Mouse (Mus musculus) liver, embryonic 16.5 days (tissue): ENCODE results near the gene Skap1. TPM values are rescaled to one million over a fixed set of nuclear protein-coding genes. Genes with fewer than 3 reads are reported as not detected.

Experiments used
- ATAC-seq: fragments of 200-750 bp; cut with Nextera tagmentation; 2 replicates; pipeline ENCODE4 v1.8.0; 2017; ENCODE audit warnings: low read depth, mild to moderate bottlenecking, moderate number of reproducible peaks, moderate library complexity
- H3K27ac ChIP-seq: fragments of 300-500 bp; sonication (generic); 2 replicates; pipeline ENCODE4 v1.5.1; 2014; ENCODE audit warnings: mild to moderate bottlenecking, low read length
- H3K27me3 ChIP-seq: fragments of 300-500 bp; sonication (generic); 2 replicates; pipeline ENCODE4 v1.6.1; 2014; ENCODE audit warnings: low read depth, low read length, mixed read lengths; ENCODE audit not compliant: control insufficient read depth, insufficient read depth
- H3K36me3 ChIP-seq: fragments of 300-500 bp; sonication (generic); 2 replicates; pipeline ENCODE4 v1.6.1; 2014; ENCODE audit warnings: mild to moderate bottlenecking; ENCODE audit not compliant: control insufficient read depth, insufficient read depth
- H3K4me1 ChIP-seq: fragments of 300-500 bp; sonication (generic); 2 replicates; pipeline ENCODE4 v1.6.1; 2014; ENCODE audit warnings: low read depth, low read length, mixed read lengths; ENCODE audit not compliant: control insufficient read depth
- H3K4me2 ChIP-seq: fragments of 300-500 bp; sonication (generic); 2 replicates; pipeline ENCODE4 v1.6.1; 2014; ENCODE audit warnings: low read depth, low read length, mixed read lengths
- H3K4me3 ChIP-seq: fragments of 300-500 bp; sonication (generic); 2 replicates; pipeline ENCODE4 v1.5.1; 2014; ENCODE audit warnings: low read depth, mild to moderate bottlenecking, low read length
- H3K9ac ChIP-seq: fragments of 300-500 bp; sonication (generic); 2 replicates; pipeline ENCODE4 v1.6.1; 2014; ENCODE audit warnings: low read depth, low read length
- H3K9me3 ChIP-seq: fragments of 300-500 bp; sonication (generic); replicated peaks from 2 replicates; pipeline ENCODE4 v1.6.1; 2016; ENCODE audit warnings: low read length; ENCODE audit not compliant: control insufficient read depth
- WGBS: fragments of 180-500 bp; shearing (Covaris S2); extraction: QIAGEN DNeasy Blood & Tissue Kit; methylation state at CpG from one replicate; pipeline ENCODE4 v1.1.7; 2014; ENCODE audit not compliant: insufficient replicate concordance; 5-methylcytosine and 5-hydroxymethylcytosine counted together
- polyA plus RNA-seq: library from polyadenylated mRNA; unstranded; fragments of >200 nt; fragmentation: Nextera tagmentation; extraction: Ambion mirVana; gene quantifications from 2 replicates; pipeline ENCODE4 v1.2.1, GENCODE M21; 2015

The Skap1 gene
- polyA plus RNA-seq, 1 experiment from 2014 or later: 0.12 TPM

- ATAC-seq: no peak
These were observed 34.1 kb downstream of the Skap1 start for GRCm38 (mm10) chr11:96498481-96498880.

GRCm38 (mm10) chr11:96501042-96501441 is 36.6 kb downstream of the Skap1 start:
- Histone ChIP-seq H3K9ac (no peak overlapping the region), H3K36me3 (no peaks in the 10 kb centered on the region), H3K4me2 (no peak overlapping the region), H3K4me1 (no peaks in the 10 kb centered on the region), H3K27ac (no peak overlapping the region), H3K9me3 (no peaks in the 10 kb centered on the region), H3K4me3 (no peak overlapping the region), H3K27me3 (no peaks in the 10 kb centered on the region)
- ATAC-seq: no peak
- WGBS: 48% methylated on average over 6 of the region's 6 CpGs

More at GRCm38 (mm10) chr11:96498481-96498880, 34.1 kb downstream of the Skap1 start:
- Histone ChIP-seq H3K27ac (no peak overlapping the region), H3K4me1 (no peaks in the 10 kb centered on the region), H3K27me3 (no peaks in the 10 kb centered on the region), H3K4me3 (no peak overlapping the region), H3K9ac (no peak overlapping the region), H3K9me3 (no peaks in the 10 kb centered on the region), H3K4me2 (no peak overlapping the region), H3K36me3 (no peaks in the 10 kb centered on the region)
- WGBS: 40% methylated on average over 8 of the region's 8 CpGs

- H3K9ac ChIP-seq: no peak overlapping the region
- no peaks in the 10 kb centered on the region for H3K36me3 ChIP-seq
- no peak overlapping the region for H3K4me2 ChIP-seq
- H3K27ac ChIP-seq: no peak overlapping the region
- H3K27me3 ChIP-seq: no peaks in the 10 kb centered on the region
- 45% methylated on average over 3 of the region's 3 CpGs for WGBS
- H3K9me3 ChIP-seq: no peaks in the 10 kb centered on the region
- H3K4me3 ChIP-seq: no peak overlapping the region
- no peaks in the 10 kb centered on the region for H3K4me1 ChIP-seq
- ATAC-seq: no peak
These were observed 38.6 kb downstream of the Skap1 start for GRCm38 (mm10) chr11:96502948-96503347.

GRCm38 (mm10) chr11:96504509-96505119 is 40.2 kb downstream of the Skap1 start:
- WGBS: 29% methylated on average over 12 of the region's 12 CpGs
- no peaks in the 10 kb centered on the region for H3K9me3 ChIP-seq
- no peak for ATAC-seq
- H3K4me3 ChIP-seq: no peak overlapping the region
- H3K27ac ChIP-seq: no peak overlapping the region
- H3K4me2 ChIP-seq: no peak overlapping the region
- H3K36me3 ChIP-seq: no peaks in the 10 kb centered on the region
- no peaks in the 10 kb centered on the region for H3K4me1 ChIP-seq
- H3K27me3 ChIP-seq: no peaks in the 10 kb centered on the region
- H3K9ac ChIP-seq: no peak overlapping the region

- Histone ChIP-seq H3K36me3 (no peaks in the 10 kb centered on the region), H3K27ac (no peak overlapping the region), H3K4me3 (no peak overlapping the region), H3K27me3 (no peaks in the 10 kb centered on the region), H3K4me1 (no peaks in the 10 kb centered on the region), H3K9ac (no peak overlapping the region), H3K9me3 (no peaks in the 10 kb centered on the region), H3K4me2 (no peak overlapping the region)
- WGBS: 46% methylated on average over 5 of the region's 5 CpGs
- ATAC-seq: no peak
These were observed 41.4 kb downstream of the Skap1 start for GRCm38 (mm10) chr11:96505841-96506240.

- 60% methylated on average over 3 of the region's 3 CpGs for WGBS
- Histone ChIP-seq H3K9ac (no peak overlapping the region), H3K4me3 (no peak overlapping the region), H3K4me2 (no peak overlapping the region), H3K36me3 (no peaks in the 10 kb centered on the region), H3K27me3 (no peaks in the 10 kb centered on the region), H3K9me3 (no peaks in the 10 kb centered on the region), H3K27ac (no peak overlapping the region), H3K4me1 (no peaks in the 10 kb centered on the region)
- ATAC-seq: no peak
These were observed 50.8 kb downstream of the Skap1 start for GRCm38 (mm10) chr11:96515164-96515563.

- ATAC-seq: no peak
- Histone ChIP-seq H3K4me3 (no peak overlapping the region), H3K4me1 (no peaks in the 10 kb centered on the region), H3K9ac (no peak overlapping the region), H3K27ac (no peak overlapping the region), H3K4me2 (no peak overlapping the region), H3K9me3 (no peaks in the 10 kb centered on the region), H3K27me3 (no peaks in the 10 kb centered on the region), H3K36me3 (no peaks in the 10 kb centered on the region)
- 55% methylated on average over 6 of the region's 6 CpGs for WGBS
These were observed 60.1 kb downstream of the Skap1 start for GRCm38 (mm10) chr11:96524541-96524940.

GRCm38 (mm10) chr11:96526137-96526621 is 61.8 kb downstream of the Skap1 start:
- Histone ChIP-seq H3K27me3 (no peaks in the 10 kb centered on the region), H3K4me2 (no peak overlapping the region), H3K4me3 (no peak overlapping the region), H3K9me3 (no peaks in the 10 kb centered on the region), H3K9ac (no peak overlapping the region), H3K4me1 (no peaks in the 10 kb centered on the region), H3K27ac (no peak overlapping the region), H3K36me3 (no peaks in the 10 kb centered on the region)
- ATAC-seq: no peak
- WGBS: 82% methylated on average over 16 of the region's 16 CpGs

GRCm38 (mm10) chr11:96531757-96532433 is 67.5 kb downstream of the Skap1 start:
- Histone ChIP-seq H3K4me3 (no peak overlapping the region), H3K27ac (no peak overlapping the region), H3K27me3 (no peaks in the 10 kb centered on the region), H3K4me2 (no peak overlapping the region), H3K4me1 (no peaks in the 10 kb centered on the region), H3K36me3 (no peaks in the 10 kb centered on the region), H3K9me3 (no peaks in the 10 kb centered on the region), H3K9ac (no peak overlapping the region)
- 60% methylated on average over 13 of the region's 13 CpGs for WGBS
- ATAC-seq: no peak
